Mouse (Mus musculus): Measurements from ENCODE around the gene Ankrd6.

- TF ChIP-seq RAD21 (IDR thresholded peaks at IDR 0.05; ENCODE audit: low read depth, low read length) (no peak), POLR2A (IDR thresholded peaks at IDR 0.05; ENCODE audit: low read depth, low read length) (no peak), CTCF (conservative IDR thresholded peaks at IDR 0.05 in 1 of 2, IDR thresholded peaks at IDR 0.05 in 1 of 2; ENCODE audit: low read depth in 2 of 2, low read length in 2 of 2) (no peak), CHD1 (IDR thresholded peaks at IDR 0.05; ENCODE audit: low read depth, low read length) (no peak), NELFE (IDR thresholded peaks at IDR 0.05; ENCODE audit: low read depth, low read length) (no peak), USF1 (IDR thresholded peaks at IDR 0.05; ENCODE audit: low read depth, low read length) (no peak), GABPA (IDR thresholded peaks at IDR 0.05; ENCODE audit: insufficient replicate concordance, low read depth, low read length) (no peak), TBP (conservative IDR thresholded peaks at IDR 0.05; ENCODE audit: low read depth, low read length) (no peak), PAX5 (IDR thresholded peaks at IDR 0.05; ENCODE audit: low read length) (no peak), EP300 (IDR thresholded peaks at IDR 0.05; ENCODE audit: low read length) (no peak), MEF2A (IDR thresholded peaks at IDR 0.05; ENCODE audit: borderline replicate concordance, low read depth, low read length) (no peak)
Measured at GRCm38 (mm10) chr4:32798976-32799375, 151.7 kb downstream of the Ankrd6 start.
